Mouse (Mus musculus) hindbrain, embryonic 15.5 days (tissue): Measurements from ENCODE around the gene Tnik. TPM values are rescaled to one million over a fixed set of nuclear protein-coding genes. Genes with fewer than 3 reads are reported as not detected.

ENCODE experiments used
- ATAC-seq: fragments of 200-750 bp; cut with Nextera tagmentation; 2 replicates; pipeline ENCODE4 v1.8.0; 2017; ENCODE audit warnings: low read depth, moderate number of reproducible peaks, moderate TSS enrichment; ENCODE audit not compliant: low FRiP score
- H3K27ac ChIP-seq: fragments of 300-500 bp; sonication (generic); replicated peaks from 2 replicates; pipeline ENCODE4 v1.5.1; 2015; ENCODE audit warnings: mild to moderate bottlenecking, inconsistent platforms
- H3K27me3 ChIP-seq: fragments of 300-500 bp; sonication (generic); 2 replicates; pipeline ENCODE4 v1.6.1; 2015; ENCODE audit warnings: control low read depth, inconsistent platforms
- H3K36me3 ChIP-seq: fragments of 300-500 bp; sonication (generic); 2 replicates; pipeline ENCODE4 v1.6.1; 2015; ENCODE audit warnings: control low read depth, inconsistent platforms
- H3K4me1 ChIP-seq: fragments of 300-500 bp; sonication (generic); replicated peaks from 2 replicates; pipeline ENCODE4 v1.6.1; 2015; ENCODE audit warnings: control low read depth, inconsistent platforms
- H3K4me2 ChIP-seq: fragments of 300-500 bp; sonication (generic); 2 replicates; pipeline ENCODE4 v1.6.1; 2015; ENCODE audit warnings: moderate library complexity, mild to moderate bottlenecking, inconsistent platforms
- H3K4me3 ChIP-seq: fragments of 300-500 bp; sonication (generic); 2 replicates; pipeline ENCODE4 v1.5.1; 2015; ENCODE audit warnings: mild to moderate bottlenecking, inconsistent platforms
- H3K9ac ChIP-seq: fragments of 300-500 bp; sonication (generic); 2 replicates; pipeline ENCODE4 v1.6.1; 2015; ENCODE audit warnings: inconsistent platforms
- H3K9me3 ChIP-seq: fragments of 300-500 bp; sonication (generic); 2 replicates; pipeline ENCODE4 v1.6.1; 2016; ENCODE audit warnings: control low read depth, inconsistent platforms
- WGBS: fragments of 180-500 bp; shearing (Covaris S2); methylation state at CpG from one replicate; pipeline ENCODE4 v1.1.7; 2015; 5-methylcytosine and 5-hydroxymethylcytosine counted together
- polyA plus RNA-seq: library from polyadenylated mRNA; unstranded; fragments of >200 nt; fragmentation: Nextera tagmentation; extraction: Ambion mirVana; gene quantifications from 2 replicates; pipeline ENCODE4 v1.2.1, GENCODE M21; 2015

Gene Tnik
- polyA plus RNA-seq, 1 experiment from 2014 or later: 66.1 TPM

GRCm38 (mm10) chr3:28564370-28565357, 301.6 kb downstream of the Tnik start:
- Histone ChIP-seq H3K4me1 (no peaks in the 10 kb centered on the region), H3K36me3 (peaks cover 20% of the 10 kb centered on the region), H3K4me3 (no peak overlapping the region), H3K27ac (no peak overlapping the region), H3K27me3 (no peaks in the 10 kb centered on the region), H3K4me2 (no peak overlapping the region), H3K9ac (no peak overlapping the region), H3K9me3 (no peaks in the 10 kb centered on the region)
- WGBS: 59% methylated on average over 12 of the region's 12 CpGs
- peak; percentile 52; the same call in 1 of the 2 replicates for ATAC-seq

- peak overlapping the region; percentile 34; the same call in 1 of the 2 replicates for H3K27ac ChIP-seq
- H3K4me1 ChIP-seq: peaks cover 5% of the 10 kb centered on the region
- peak; percentile 47 for ATAC-seq
- H3K9ac ChIP-seq: no peak overlapping the region
- H3K4me3 ChIP-seq: no peak overlapping the region
- no peaks in the 10 kb centered on the region for H3K27me3 ChIP-seq
- 30% methylated on average over 15 of the region's 15 CpGs for WGBS
- H3K4me2 ChIP-seq: no peak overlapping the region
- no peaks in the 10 kb centered on the region for H3K9me3 ChIP-seq
- peaks cover 45% of the 10 kb centered on the region for H3K36me3 ChIP-seq
These were observed 314.3 kb downstream of the Tnik start for GRCm38 (mm10) chr3:28577301-28577700.

DNA sequence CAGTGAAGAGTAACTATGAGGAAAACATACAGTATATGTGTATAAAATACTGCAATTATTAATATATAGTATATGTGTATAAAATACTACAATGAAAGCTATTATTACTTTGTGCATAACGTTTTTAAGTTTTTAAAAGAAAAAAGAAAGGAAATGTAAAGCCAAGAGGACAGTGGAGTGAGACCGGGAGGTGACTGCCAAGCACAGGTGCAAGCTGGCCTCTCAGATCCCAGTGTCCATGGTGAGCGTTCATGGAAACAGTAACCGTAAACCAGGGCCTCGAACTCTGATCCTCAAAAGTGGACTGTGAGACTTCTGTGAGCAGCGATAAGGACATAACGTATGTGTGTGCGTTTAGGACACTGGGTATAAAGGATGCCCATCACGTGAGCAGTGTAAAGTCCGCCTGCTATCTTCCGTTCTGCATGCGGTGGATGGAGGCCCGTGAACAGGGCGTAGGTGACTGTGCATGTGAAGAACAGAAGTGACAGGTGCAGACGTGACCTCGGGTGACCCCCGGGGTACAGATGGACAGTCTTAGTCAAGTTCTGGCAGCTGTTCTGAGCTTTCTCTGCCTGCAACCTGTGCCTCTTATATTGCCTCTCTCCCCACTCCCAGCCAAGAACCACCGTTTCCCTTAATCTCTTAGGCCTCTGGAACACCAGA, 316.1 kb downstream of the Tnik start:
- Histone ChIP-seq H3K9ac (no peak overlapping the region), H3K9me3 (no peaks in the 10 kb centered on the region), H3K27me3 (no peaks in the 10 kb centered on the region), H3K4me1 (peaks cover 5% of the 10 kb centered on the region), H3K4me3 (no peak overlapping the region), H3K4me2 (no peak overlapping the region), H3K36me3 (peaks cover 42% of the 10 kb centered on the region), H3K27ac (no peak overlapping the region)
- no peak for ATAC-seq
- WGBS: 90% methylated on average over 18 of the region's 18 CpGs

DNA sequence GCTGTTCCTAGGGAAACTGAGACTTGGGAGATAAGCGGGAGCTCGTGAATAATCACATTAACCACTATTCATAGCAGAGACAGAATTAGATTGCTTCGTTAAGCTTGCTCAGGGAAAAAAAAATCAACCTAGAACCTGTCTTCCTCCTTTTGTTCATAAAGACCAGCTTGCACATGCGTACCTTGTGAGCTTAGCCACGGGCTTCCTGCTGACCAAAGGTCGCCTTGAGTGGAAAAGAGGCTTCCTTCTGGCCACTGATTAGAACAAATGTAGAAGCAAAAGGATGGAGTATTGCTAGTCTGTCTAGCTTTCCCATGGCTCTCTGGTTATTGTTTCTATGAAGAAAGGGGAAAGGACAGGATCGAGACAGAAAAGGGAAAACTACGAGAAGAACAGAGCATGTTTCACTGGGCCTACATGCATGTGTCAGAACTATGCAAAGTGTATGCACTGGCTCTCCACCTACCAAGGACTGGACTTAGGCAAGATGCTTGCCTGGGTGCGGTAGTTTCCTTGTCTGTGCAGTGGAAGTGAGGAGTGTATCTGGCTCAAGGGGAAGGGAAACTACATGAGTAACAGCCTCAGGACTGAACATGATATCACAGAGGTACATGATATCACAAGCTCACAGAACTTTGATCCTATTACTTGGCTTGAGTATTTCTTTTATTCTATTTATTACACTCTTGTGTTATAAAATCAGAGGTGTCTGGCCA, 322.9 kb downstream of the Tnik start:
- 86% methylated on average over 9 of the region's 9 CpGs for WGBS
- H3K4me1 ChIP-seq: no peaks in the 10 kb centered on the region
- H3K27me3 ChIP-seq: no peaks in the 10 kb centered on the region
- no peak overlapping the region for H3K27ac ChIP-seq
- no peak overlapping the region for H3K9ac ChIP-seq
- no peaks in the 10 kb centered on the region for H3K9me3 ChIP-seq
- H3K4me3 ChIP-seq: no peak overlapping the region
- peaks cover 24% of the 10 kb centered on the region for H3K36me3 ChIP-seq
- H3K4me2 ChIP-seq: no peak overlapping the region
- ATAC-seq: no peak

GRCm38 (mm10) chr3:28587808-28588207, 324.8 kb downstream of the Tnik start:
- no peaks in the 10 kb centered on the region for H3K9me3 ChIP-seq
- WGBS: 73% methylated on average over 5 of the region's 5 CpGs
- no peak overlapping the region for H3K4me2 ChIP-seq
- H3K4me1 ChIP-seq: no peaks in the 10 kb centered on the region
- ATAC-seq: no peak
- H3K27me3 ChIP-seq: no peaks in the 10 kb centered on the region
- H3K9ac ChIP-seq: no peak overlapping the region
- no peak overlapping the region for H3K4me3 ChIP-seq
- no peak overlapping the region for H3K27ac ChIP-seq
- H3K36me3 ChIP-seq: peaks cover 24% of the 10 kb centered on the region

DNA sequence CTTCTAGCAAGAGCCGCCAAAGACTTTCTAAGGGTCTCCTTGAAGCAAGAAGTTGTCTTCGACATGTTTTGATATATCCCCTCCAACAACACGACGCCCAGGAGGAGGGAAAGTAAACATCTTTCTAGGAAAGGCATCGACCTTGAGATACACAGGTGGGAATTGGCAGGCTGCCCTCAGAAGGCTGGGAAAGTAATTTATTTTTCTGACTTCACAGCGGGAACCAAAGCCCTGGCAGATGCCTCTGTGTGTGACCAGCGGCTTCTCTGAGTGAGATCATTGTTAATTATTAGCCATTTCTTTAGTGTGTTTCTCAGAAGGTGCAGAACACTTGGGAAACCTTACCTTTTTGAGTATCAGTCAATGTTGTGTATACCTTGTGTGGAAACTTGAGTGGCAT, 328.3 kb downstream of the Tnik start:
- Histone ChIP-seq H3K4me3 (no peak overlapping the region), H3K36me3 (peaks cover 31% of the 10 kb centered on the region), H3K27ac (no peak overlapping the region), H3K9me3 (no peaks in the 10 kb centered on the region), H3K4me2 (no peak overlapping the region), H3K4me1 (no peaks in the 10 kb centered on the region), H3K27me3 (no peaks in the 10 kb centered on the region), H3K9ac (no peak overlapping the region)
- WGBS: 55% methylated on average over 7 of the region's 7 CpGs
- ATAC-seq: no peak

DNA sequence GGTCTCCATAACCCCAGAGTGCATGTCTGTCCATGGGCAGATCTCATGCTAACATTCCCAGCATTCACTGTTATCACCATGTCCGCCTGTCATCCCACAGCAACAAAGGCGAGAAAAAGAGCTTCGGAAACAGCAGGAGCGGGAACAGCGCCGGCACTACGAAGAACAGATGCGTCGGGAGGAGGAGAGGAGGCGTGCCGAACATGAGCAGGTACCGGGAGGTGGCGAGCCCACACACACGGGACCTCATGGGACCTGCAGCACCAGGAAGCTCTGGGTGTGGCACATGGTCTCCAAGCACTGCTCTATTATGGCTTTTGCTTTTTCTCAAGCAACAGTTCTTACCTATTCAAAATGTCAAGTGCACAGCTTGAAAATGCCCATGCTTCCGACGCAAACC, 330.9 kb downstream of the Tnik start:
- Histone ChIP-seq H3K4me2 (no peak overlapping the region), H3K9me3 (no peaks in the 10 kb centered on the region), H3K27me3 (no peaks in the 10 kb centered on the region), H3K27ac (no peak overlapping the region), H3K36me3 (peaks cover 55% of the 10 kb centered on the region), H3K9ac (no peak overlapping the region), H3K4me1 (no peaks in the 10 kb centered on the region), H3K4me3 (no peak overlapping the region)
- WGBS: 94% methylated on average over 16 of the region's 16 CpGs
- no peak for ATAC-seq

DNA sequence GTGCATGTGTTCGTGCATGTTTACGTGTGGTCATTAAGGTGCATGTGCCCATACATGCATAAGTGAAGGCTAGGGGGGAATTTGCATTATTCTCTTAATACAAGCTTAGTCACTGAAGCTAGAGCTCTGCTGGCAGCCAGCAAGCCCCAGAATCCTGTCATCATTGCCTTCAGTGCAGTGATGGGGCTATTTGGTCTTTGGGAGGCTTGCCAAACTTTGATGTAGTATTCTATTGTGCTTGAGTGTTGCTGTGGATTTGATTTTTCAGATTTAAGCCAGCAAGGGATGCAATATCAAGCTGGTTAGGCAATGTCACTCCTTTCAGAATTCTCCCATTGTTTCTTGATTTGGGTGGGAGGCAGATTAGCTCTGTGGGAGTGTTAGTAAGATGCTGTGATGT, 336.5 kb downstream of the Tnik start:
- H3K4me1 ChIP-seq: no peaks in the 10 kb centered on the region
- no peak for ATAC-seq
- no peak overlapping the region for H3K9ac ChIP-seq
- H3K27ac ChIP-seq: no peak overlapping the region
- H3K9me3 ChIP-seq: no peaks in the 10 kb centered on the region
- no peaks in the 10 kb centered on the region for H3K27me3 ChIP-seq
- no peak overlapping the region for H3K4me2 ChIP-seq
- peaks cover 61% of the 10 kb centered on the region for H3K36me3 ChIP-seq
- H3K4me3 ChIP-seq: no peak overlapping the region
- 77% methylated on average over 2 of the region's 2 CpGs for WGBS

DNA sequence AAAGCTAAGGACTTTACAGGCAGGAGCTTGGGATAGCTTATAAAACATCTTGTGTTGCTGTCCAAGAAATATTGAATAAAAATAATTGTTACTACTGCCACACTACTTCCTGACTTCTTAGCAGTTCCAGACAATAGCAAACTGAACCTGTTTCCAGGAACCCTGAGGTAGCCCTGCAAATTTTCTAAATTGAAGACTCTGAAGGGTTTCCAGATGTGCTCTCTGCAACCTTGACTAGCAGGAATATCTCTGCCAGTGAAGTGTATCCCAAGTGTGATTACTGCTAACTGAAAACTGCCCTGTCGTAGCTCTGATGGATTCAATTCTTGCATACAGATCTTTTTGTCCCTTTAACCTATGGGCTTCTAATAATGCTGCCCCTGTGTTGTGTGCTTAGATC, 343.7 kb downstream of the Tnik start:
- Histone ChIP-seq H3K9me3 (no peaks in the 10 kb centered on the region), H3K9ac (no peak overlapping the region), H3K4me1 (no peaks in the 10 kb centered on the region), H3K4me3 (no peak overlapping the region), H3K27me3 (no peaks in the 10 kb centered on the region), H3K27ac (no peak overlapping the region), H3K4me2 (no peak overlapping the region), H3K36me3 (peaks cover 52% of the 10 kb centered on the region)
- 57% methylated on average over 1 of the region's 1 CpGs for WGBS
- no peak for ATAC-seq

- Histone ChIP-seq H3K9ac (no peak overlapping the region), H3K4me1 (no peaks in the 10 kb centered on the region), H3K4me3 (no peak overlapping the region), H3K9me3 (no peaks in the 10 kb centered on the region), H3K36me3 (peaks cover 39% of the 10 kb centered on the region), H3K27me3 (no peaks in the 10 kb centered on the region), H3K27ac (no peak overlapping the region), H3K4me2 (no peak overlapping the region)
- 80% methylated on average over 5 of the region's 5 CpGs for WGBS
- no peak for ATAC-seq
These were observed 349.3 kb downstream of the Tnik start for GRCm38 (mm10) chr3:28612330-28612729.

GRCm38 (mm10) chr3:28616386-28616785, 353.4 kb downstream of the Tnik start:
- WGBS: 66% methylated on average over 1 of the region's 1 CpGs
- H3K36me3 ChIP-seq: peaks cover 36% of the 10 kb centered on the region
- H3K27me3 ChIP-seq: no peaks in the 10 kb centered on the region
- ATAC-seq: no peak
- no peak overlapping the region for H3K9ac ChIP-seq
- H3K27ac ChIP-seq: no peak overlapping the region
- H3K9me3 ChIP-seq: no peaks in the 10 kb centered on the region
- no peak overlapping the region for H3K4me2 ChIP-seq
- H3K4me3 ChIP-seq: no peak overlapping the region
- H3K4me1 ChIP-seq: no peaks in the 10 kb centered on the region
